Mouse (Mus musculus): ENCODE measurements around the gene Tkfc. TPM values are rescaled to one million over a fixed set of nuclear protein-coding genes. Genes with fewer than 3 reads are reported as not detected.
A peak's percentile ranks its signal among the peaks of the same experiment; 100 is the strongest.

The Tkfc gene
- polyA plus RNA-seq, 1 experiment from 2014 or later: 15.7 TPM

GRCm38 (mm10) chr19:10557430-10557829 lies 48.0 kb downstream of the Tkfc start:
- Histone ChIP-seq H3K9me3 (no peaks in the 10 kb centered on the region), H3K27me3 (no peaks in the 10 kb centered on the region), H3K9ac (no peak overlapping the region), H3K4me2 (replicated peaks) (no peak overlapping the region), H3K27ac (no peak overlapping the region), H3K4me1 (peaks cover 17% of the 10 kb centered on the region), H3K4me3 (no peak overlapping the region), H3K36me3 (peaks cover 13% of the 10 kb centered on the region)
- 78% methylated on average over 2 of the region's 2 CpGs for WGBS
- no peak for ATAC-seq (ENCODE audit: low FRiP score, low read depth)

- peaks cover 17% of the 10 kb centered on the region for H3K4me1 ChIP-seq
- H3K9ac ChIP-seq: no peak overlapping the region
- peaks cover 18% of the 10 kb centered on the region for H3K36me3 ChIP-seq
- WGBS: 77% methylated on average over 2 of the region's 2 CpGs
- H3K27me3 ChIP-seq: no peaks in the 10 kb centered on the region
- no peak overlapping the region for H3K27ac ChIP-seq
- H3K9me3 ChIP-seq: no peaks in the 10 kb centered on the region
- H3K4me3 ChIP-seq: no peak overlapping the region
- no peak for ATAC-seq (ENCODE audit: low FRiP score, low read depth)
- no peak overlapping the region for H3K4me2 ChIP-seq (replicated peaks)
Observed at GRCm38 (mm10) chr19:10557001-10557400, 48.5 kb downstream of the Tkfc start.

GRCm38 (mm10) chr19:10555624-10556510 lies 49.6 kb downstream of the Tkfc start, which contains the start of gene Tmem216:
Tmem216 (minus strand) TSS chr19:10556238.
- Histone ChIP-seq H3K27me3 (no peaks in the 10 kb centered on the region), H3K4me3 (peak within 1 kb of the TSS; percentile 66), H3K9me3 (no peaks in the 10 kb centered on the region), H3K4me1 (peaks cover 17% of the 10 kb centered on the region), H3K9ac (peak within 1 kb of the TSS; percentile 69), H3K4me2 (replicated peaks) (peak within 1 kb of the TSS; percentile 79), H3K36me3 (peaks cover 29% of the 10 kb centered on the region), H3K27ac (peak within 1 kb of the TSS; percentile 52)
- peak; percentile 98 for ATAC-seq (ENCODE audit: low FRiP score, low read depth)
- WGBS: 1% methylated on average over 43 of the region's 43 CpGs

- Histone ChIP-seq H3K9me3 (no peaks in the 10 kb centered on the region), H3K9ac (no peak overlapping the region), H3K27ac (no peak overlapping the region), H3K4me1 (no peaks in the 10 kb centered on the region), H3K4me3 (no peak overlapping the region), H3K27me3 (no peaks in the 10 kb centered on the region), H3K4me2 (replicated peaks) (no peak overlapping the region), H3K36me3 (peaks cover 85% of the 10 kb centered on the region)
- 93% methylated on average over 5 of the region's 5 CpGs for WGBS
- ATAC-seq (ENCODE audit: low FRiP score, low read depth): no peak
Observed at GRCm38 (mm10) chr19:10539454-10539853, 66.0 kb downstream of the Tkfc start.

Other genes with a start within 250 kb of the Tkfc start
- gene Syt7, start 216.6 kb downstream of the Tkfc start, polyA plus RNA-seq (2015; fragmentation: Nextera tagmentation; extraction: Ambion mirVana): 0.69 and 1.1 TPM in 2 replicates
- 0.25 and 0.37 TPM in 2 replicates for gene Lrrc10b, start 148.2 kb downstream of the Tkfc start, polyA plus RNA-seq (2015; fragmentation: Nextera tagmentation; extraction: Ambion mirVana)
- gene Ppp1r32, start 122.7 kb downstream of the Tkfc start, polyA plus RNA-seq (2015; fragmentation: Nextera tagmentation; extraction: Ambion mirVana): not detected in 2 replicates
- 48.5 and 51.4 TPM in 2 replicates for gene Cpsf7, start 80.4 kb downstream of the Tkfc start, polyA plus RNA-seq (2015; fragmentation: Nextera tagmentation; extraction: Ambion mirVana)
- 60.4 and 66.2 TPM in 2 replicates for gene Sdhaf2, start 79.5 kb downstream of the Tkfc start, polyA plus RNA-seq (2015; fragmentation: Nextera tagmentation; extraction: Ambion mirVana)
- gene Tmem216, start 49.4 kb downstream of the Tkfc start, polyA plus RNA-seq (2015; fragmentation: Nextera tagmentation; extraction: Ambion mirVana): 57.2 and 62.8 TPM in 2 replicates
- gene Cyb561a3, start 28.5 kb downstream of the Tkfc start, polyA plus RNA-seq (2015; fragmentation: Nextera tagmentation; extraction: Ambion mirVana): 15.9 and 19.3 TPM in 2 replicates
- gene Tmem138, start 28.3 kb downstream of the Tkfc start, polyA plus RNA-seq (2015; fragmentation: Nextera tagmentation; extraction: Ambion mirVana): 39.4 and 39.7 TPM in 2 replicates
- gene Ddb1, start 327 bp downstream of the Tkfc start, polyA plus RNA-seq (2015; fragmentation: Nextera tagmentation; extraction: Ambion mirVana): 400 and 416 TPM in 2 replicates
- gene Vwce, start 28.6 kb upstream of the Tkfc start, polyA plus RNA-seq (2015; fragmentation: Nextera tagmentation; extraction: Ambion mirVana): 4.2 and 4.7 TPM in 2 replicates
- 0.10 TPM in 1 of 2 replicates, not detected in the other for gene Pga5, start 72.4 kb upstream of the Tkfc start, polyA plus RNA-seq (2015; fragmentation: Nextera tagmentation; extraction: Ambion mirVana)
- 38.3 and 40.9 TPM in 2 replicates for gene Vps37c, start 83.1 kb upstream of the Tkfc start, polyA plus RNA-seq (2015; fragmentation: Nextera tagmentation; extraction: Ambion mirVana)
- 0.08 and 0.19 TPM in 2 replicates for gene Cd5, start 133.3 kb upstream of the Tkfc start, polyA plus RNA-seq (2015; fragmentation: Nextera tagmentation; extraction: Ambion mirVana)
- gene Cd6, start 224.4 kb upstream of the Tkfc start, polyA plus RNA-seq (2015; fragmentation: Nextera tagmentation; extraction: Ambion mirVana): not detected in 2 replicates
- 0.47 and 0.88 TPM in 2 replicates for gene Slc15a3, start 234.1 kb upstream of the Tkfc start, polyA plus RNA-seq (2015; fragmentation: Nextera tagmentation; extraction: Ambion mirVana)

All from limb, embryonic 13.5 days (tissue).